Mouse (Mus musculus): ENCODE results near the gene Tmem14c. TPM values are rescaled to one million over a fixed set of nuclear protein-coding genes. Genes with fewer than 3 reads are reported as not detected.

Tmem14c gene
- polyA plus RNA-seq, 1 experiment from 2014 or later = 211 TPM

Other genes with a start within 250 kb of the Tmem14c start
- 3.3 and 3.9 TPM in 2 replicates for gene Gcnt2, start 156.5 kb upstream of the Tmem14c start, polyA plus RNA-seq (2016; fragmentation: Nextera tagmentation; extraction: Ambion mirVana)
- 75.8 and 80.5 TPM in 2 replicates for gene Pak1ip1, start 15.3 kb upstream of the Tmem14c start, polyA plus RNA-seq (2016; fragmentation: Nextera tagmentation; extraction: Ambion mirVana)
- gene Mak, start 63.4 kb downstream of the Tmem14c start, polyA plus RNA-seq (2016; fragmentation: Nextera tagmentation; extraction: Ambion mirVana) = 0.91 and 1.8 TPM in 2 replicates
- gene Gcm2, start 94.7 kb downstream of the Tmem14c start, polyA plus RNA-seq (2016; fragmentation: Nextera tagmentation; extraction: Ambion mirVana) = not detected in 2 replicates
- 0.15 TPM in 1 of 2 replicates, not detected in the other for gene Sycp2l, start 98.0 kb downstream of the Tmem14c start, polyA plus RNA-seq (2016; fragmentation: Nextera tagmentation; extraction: Ambion mirVana)
- 38.2 and 42.6 TPM in 2 replicates for gene Elovl2, start 204.1 kb downstream of the Tmem14c start, polyA plus RNA-seq (2016; fragmentation: Nextera tagmentation; extraction: Ambion mirVana)
- gene Smim13, start 233.6 kb downstream of the Tmem14c start, polyA plus RNA-seq (2016; fragmentation: Nextera tagmentation; extraction: Ambion mirVana) = 9.8 and 10.3 TPM in 2 replicates